Mouse (Mus musculus): ENCODE measurements around the gene Naa60. TPM values are rescaled to one million over a fixed set of nuclear protein-coding genes. Genes with fewer than 3 reads are reported as not detected.

Naa60 gene
- polyA plus RNA-seq, 1 experiment from 2014 or later = 53.5 TPM

- no peak for ATAC-seq
- TF ChIP-seq CTCF (IDR thresholded peaks at IDR 0.05) = no peak
- no peaks in the 10 kb centered on the region for H3K27me3 ChIP-seq
- ChIA-PET CTCF (no interaction called here), POLR2A (no interaction called here)
- in situ Hi-C loops (cut with MboI; ENCODE audit: low pct_unique_long_range_greater_than_20kb) = no loop called here
- DNase-seq (ENCODE audit: low read depth, low spot score) = no peak
Measured at GRCm38 (mm10) chr16:3923515-3923914, 51.3 kb downstream of the Naa60 start.

- DNase-seq (ENCODE audit: low read depth, low spot score) = no peak
Measured at GRCm38 (mm10) chr16:3923966-3924365, 51.8 kb downstream of the Naa60 start.

GRCm38 (mm10) chr16:3928582-3928981 is 56.4 kb downstream of the Naa60 start:
- POLR2A ChIA-PET = no interaction called here
- no peaks in the 10 kb centered on the region for H3K27me3 ChIP-seq
- DNase-seq (ENCODE audit: low read depth, low spot score) (no peak), ATAC-seq (no peak)
- CTCF ChIA-PET = no interaction called here
- in situ Hi-C loops (cut with MboI; ENCODE audit: low pct_unique_long_range_greater_than_20kb) = no loop called here
- no peak for TF ChIP-seq CTCF (IDR thresholded peaks at IDR 0.05)

More at GRCm38 (mm10) chr16:3923966-3924365, 51.8 kb downstream of the Naa60 start:
- no peaks in the 10 kb centered on the region for H3K27me3 ChIP-seq
- CTCF ChIA-PET = no interaction called here
- TF ChIP-seq CTCF (IDR thresholded peaks at IDR 0.05) = no peak
- ATAC-seq = no peak
- POLR2A ChIA-PET = no interaction called here
- in situ Hi-C loops (cut with MboI; ENCODE audit: low pct_unique_long_range_greater_than_20kb) = no loop called here

GRCm38 (mm10) chr16:3929151-3929550 is 57.0 kb downstream of the Naa60 start:
- no peak for TF ChIP-seq CTCF (IDR thresholded peaks at IDR 0.05)
- CTCF ChIA-PET = interaction anchor here (1.3 kb wide), 1 partner anchor 12 kb away, joined by 3 read pairs; no protein-coding TSS in a partner anchor
- POLR2A ChIA-PET = no interaction called here
- no peak for ATAC-seq
- no peaks in the 10 kb centered on the region for H3K27me3 ChIP-seq
- in situ Hi-C loops (cut with MboI; ENCODE audit: low pct_unique_long_range_greater_than_20kb) = no loop called here
- DNase-seq (ENCODE audit: low read depth, low spot score) = no peak

GRCm38 (mm10) chr16:3933536-3933935 is 61.4 kb downstream of the Naa60 start:
- TF ChIP-seq CTCF (IDR thresholded peaks at IDR 0.05) = no peak
- in situ Hi-C loops (cut with MboI; ENCODE audit: low pct_unique_long_range_greater_than_20kb) = no loop called here
- H3K27me3 ChIP-seq = no peaks in the 10 kb centered on the region
- ATAC-seq (no peak), DNase-seq (ENCODE audit: low read depth, low spot score) (peak; percentile 10)
- ChIA-PET CTCF (no interaction called here), POLR2A (no interaction called here)

- no peak for TF ChIP-seq CTCF (IDR thresholded peaks at IDR 0.05)
- ATAC-seq = peak; percentile 26
- ChIA-PET POLR2A (no interaction called here), CTCF (interaction anchor here (0.7 kb wide), 1 partner anchor 25 kb away, joined by 3 read pairs; the partner anchor contains the start of genes 1700037C18Rik and Cluap1)
- no peak for DNase-seq (ENCODE audit: low read depth, low spot score)
- H3K27me3 ChIP-seq = no peaks in the 10 kb centered on the region
- in situ Hi-C loops (cut with MboI; ENCODE audit: low pct_unique_long_range_greater_than_20kb) = no loop called here
Measured at GRCm38 (mm10) chr16:3934091-3934490, 61.9 kb downstream of the Naa60 start.

- TF ChIP-seq CTCF (IDR thresholded peaks at IDR 0.05) = no peak
- peak; percentile 8 for ATAC-seq
- H3K27me3 ChIP-seq = no peaks in the 10 kb centered on the region
- DNase-seq (ENCODE audit: low read depth, low spot score) = no peak
- in situ Hi-C loops (cut with MboI; ENCODE audit: low pct_unique_long_range_greater_than_20kb) = no loop called here
- ChIA-PET CTCF (interaction anchor here (0.7 to 0.9 kb wide), 2 partner anchors 14 to 26 kb away, joined by 3 read pairs; partner anchors contain the start of genes 1700037C18Rik and Cluap1), POLR2A (no interaction called here)
Measured at GRCm38 (mm10) chr16:3934701-3935100, 62.5 kb downstream of the Naa60 start.

- POLR2A ChIA-PET = no interaction called here
- in situ Hi-C loops (cut with MboI; ENCODE audit: low pct_unique_long_range_greater_than_20kb) = no loop called here
Measured at GRCm38 (mm10) chr16:3951141-3951540, 79.0 kb downstream of the Naa60 start.

More at GRCm38 (mm10) chr16:3951141-3951540, 79.0 kb downstream of the Naa60 start:
- CTCF ChIA-PET = no interaction called here
- ATAC-seq (no peak), DNase-seq (ENCODE audit: low read depth, low spot score) (no peak)
- no peaks in the 10 kb centered on the region for H3K27me3 ChIP-seq
- no peak for TF ChIP-seq CTCF (IDR thresholded peaks at IDR 0.05)

Other genes with a start within 250 kb of the Naa60 start
- not detected for gene Mefv, start 154.3 kb upstream of the Naa60 start, polyA plus RNA-seq (2021)
- gene Zfp263, start 128.3 kb upstream of the Naa60 start, polyA plus RNA-seq (2021) = 21.3 TPM
- gene Olfr15, start 41.5 kb upstream of the Naa60 start, polyA plus RNA-seq (2021) = 0.04 TPM
- 3.2 TPM for gene Zfp174, start 25.1 kb upstream of the Naa60 start, polyA plus RNA-seq (2021)
- gene Zfp597, start 12.2 kb downstream of the Naa60 start, polyA plus RNA-seq (2021) = 6.6 TPM
- gene Gm20695, start 12.3 kb downstream of the Naa60 start, polyA plus RNA-seq (2021) = 0.59 TPM
- 13.1 TPM for gene 1700037C18Rik, start 36.3 kb downstream of the Naa60 start, polyA plus RNA-seq (2021)
- gene Cluap1, start 36.4 kb downstream of the Naa60 start, polyA plus RNA-seq (2021) = 37.7 TPM
- gene Nlrc3, start 104.3 kb downstream of the Naa60 start, polyA plus RNA-seq (2021) = 0.95 TPM
- gene Slx4, start 131.4 kb downstream of the Naa60 start, polyA plus RNA-seq (2021) = 26.4 TPM
- gene Dnase1, start 164.6 kb downstream of the Naa60 start, polyA plus RNA-seq (2021) = 6.7 TPM
- 128 TPM for gene Trap1, start 205.5 kb downstream of the Naa60 start, polyA plus RNA-seq (2021)